Mouse (Mus musculus): ENCODE measurements around the gene Fahd1. TPM values are rescaled to one million over a fixed set of nuclear protein-coding genes. Genes with fewer than 3 reads are reported as not detected.

Fahd1 gene
- polyA plus RNA-seq, 1 experiment = 5.5 TPM

DNA sequence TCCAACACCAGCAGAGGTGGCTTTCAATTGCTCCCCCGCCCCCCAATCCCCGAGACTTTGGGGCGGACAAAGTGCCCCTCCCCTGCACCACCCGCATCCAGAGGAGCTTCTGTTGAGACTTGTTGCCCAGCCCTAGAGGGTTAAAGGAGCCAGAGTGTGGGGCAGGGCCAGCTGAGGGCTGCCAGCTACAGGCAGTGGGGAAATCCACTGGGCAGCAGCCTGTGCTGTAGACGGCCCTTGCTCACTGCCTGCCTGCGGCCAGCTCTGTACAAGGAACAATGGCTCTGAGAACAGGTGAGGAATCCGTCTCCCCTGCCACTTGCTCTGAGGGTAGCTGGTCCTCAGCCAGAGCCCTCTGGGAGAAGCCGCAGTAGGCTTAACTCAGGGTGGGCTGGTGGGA, 28.4 kb upstream of the Fahd1 start:
- no peaks in the 10 kb centered on the region for H3K79me3 ChIP-seq (ENCODE audit: low read depth)
- no peaks in the 10 kb centered on the region for H3K36me3 ChIP-seq (ENCODE audit: control insufficient read depth, insufficient read depth)
- TF ChIP-seq MAX (IDR thresholded peaks at IDR 0.05) = no peak
- TF ChIP-seq USF1 (IDR thresholded peaks at IDR 0.05; ENCODE audit: low read depth) = no peak
- no peak for TF ChIP-seq CTCF (IDR thresholded peaks at IDR 0.05; ENCODE audit: control insufficient read depth, insufficient read depth, insufficient read length)
- TF ChIP-seq CEBPB (IDR thresholded peaks at IDR 0.05; ENCODE audit: low read depth) = no peak
- no peak for TF ChIP-seq FOSL1 (IDR thresholded peaks at IDR 0.05; ENCODE audit: insufficient read depth, low read length, poor library complexity, severe bottlenecking)
- TF ChIP-seq MYOD1 (IDR thresholded peaks at IDR 0.05; ENCODE audit: control insufficient read depth, insufficient read length, low read depth) = no peak
- TF ChIP-seq MYOG (IDR thresholded peaks at IDR 0.05; ENCODE audit: control insufficient read depth, extremely low read depth, insufficient read length) = no peak
- H3K79me2 ChIP-seq (ENCODE audit: control insufficient read depth, insufficient read depth) = no peaks in the 10 kb centered on the region
- H3ac ChIP-seq (ENCODE audit: control insufficient read depth, insufficient read length, low read depth) = no peak overlapping the region
- H3K4me3 ChIP-seq (ENCODE audit: insufficient read depth, poor library complexity, severe bottlenecking) = no peak overlapping the region
- H3K27me3 ChIP-seq (ENCODE audit: control insufficient read depth, insufficient read depth, insufficient read length) = peaks cover 5% of the 10 kb centered on the region

DNA sequence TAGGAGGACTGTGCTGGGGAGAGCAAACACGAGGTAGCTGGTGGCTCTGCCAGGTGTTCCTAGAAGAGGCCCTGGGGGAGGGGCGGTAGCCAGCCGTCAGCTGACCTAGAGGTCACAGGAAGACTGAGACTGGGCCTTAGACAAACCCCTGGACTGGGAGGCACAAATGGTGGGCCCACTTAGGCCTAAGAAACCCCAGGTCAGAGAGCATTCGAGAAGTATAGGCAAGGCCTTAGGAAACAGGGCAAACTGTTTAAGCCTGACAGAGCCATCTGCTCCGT, 27.9 kb upstream of the Fahd1 start:
- no peaks in the 10 kb centered on the region for H3K79me3 ChIP-seq (ENCODE audit: low read depth)
- peaks cover 5% of the 10 kb centered on the region for H3K27me3 ChIP-seq (ENCODE audit: control insufficient read depth, insufficient read depth, insufficient read length)
- H3K79me2 ChIP-seq (ENCODE audit: control insufficient read depth, insufficient read depth) = no peaks in the 10 kb centered on the region
- H3K36me3 ChIP-seq (ENCODE audit: control insufficient read depth, insufficient read depth) = no peaks in the 10 kb centered on the region
- no peak overlapping the region for H3ac ChIP-seq (ENCODE audit: control insufficient read depth, insufficient read length, low read depth)
- H3K4me3 ChIP-seq (ENCODE audit: insufficient read depth, poor library complexity, severe bottlenecking) = no peak overlapping the region
- no peak for TF ChIP-seq USF1 (IDR thresholded peaks at IDR 0.05; ENCODE audit: low read depth)
- no peak for TF ChIP-seq MAX (IDR thresholded peaks at IDR 0.05)

DNA sequence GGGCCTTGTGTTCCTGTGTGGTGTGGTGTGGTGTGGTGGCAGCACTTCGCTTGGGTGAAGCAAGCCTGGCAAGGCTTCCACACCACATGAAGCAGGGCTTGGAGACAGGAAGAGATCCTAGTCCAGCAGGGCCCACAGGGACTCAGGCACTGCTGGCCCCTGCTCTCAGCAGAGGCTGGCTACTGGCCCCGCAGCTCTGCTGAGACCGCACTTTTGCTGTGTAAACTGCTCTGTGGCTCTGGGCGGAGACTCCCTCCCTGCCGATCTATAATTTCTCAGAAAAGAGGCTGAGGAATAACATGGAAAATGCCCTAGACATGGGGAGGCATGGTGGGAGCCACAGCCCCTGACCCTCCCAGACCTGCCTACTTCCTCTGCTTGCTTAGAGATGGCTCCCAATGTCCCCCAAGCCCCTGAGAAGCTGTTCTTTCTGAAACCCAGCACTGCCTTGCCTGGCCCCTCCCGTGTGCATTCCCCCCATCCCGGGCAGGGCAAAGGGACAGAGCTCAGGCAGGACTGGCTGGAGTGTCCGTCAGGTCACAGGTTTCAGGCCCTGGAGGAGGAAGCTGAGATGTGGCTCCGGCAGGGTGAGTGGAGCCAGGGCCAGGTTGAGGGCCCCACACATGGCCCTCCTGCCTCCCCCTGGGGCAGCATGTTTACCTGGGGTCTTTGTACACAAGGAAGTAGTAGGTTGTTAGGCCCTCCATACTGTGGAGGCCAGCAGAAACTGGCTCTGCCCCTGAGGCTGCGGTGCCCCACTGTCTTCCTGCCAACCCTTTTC, 27.4 kb upstream of the Fahd1 start:
- H3K4me3 ChIP-seq (ENCODE audit: insufficient read depth, poor library complexity, severe bottlenecking) = no peak overlapping the region

DNA sequence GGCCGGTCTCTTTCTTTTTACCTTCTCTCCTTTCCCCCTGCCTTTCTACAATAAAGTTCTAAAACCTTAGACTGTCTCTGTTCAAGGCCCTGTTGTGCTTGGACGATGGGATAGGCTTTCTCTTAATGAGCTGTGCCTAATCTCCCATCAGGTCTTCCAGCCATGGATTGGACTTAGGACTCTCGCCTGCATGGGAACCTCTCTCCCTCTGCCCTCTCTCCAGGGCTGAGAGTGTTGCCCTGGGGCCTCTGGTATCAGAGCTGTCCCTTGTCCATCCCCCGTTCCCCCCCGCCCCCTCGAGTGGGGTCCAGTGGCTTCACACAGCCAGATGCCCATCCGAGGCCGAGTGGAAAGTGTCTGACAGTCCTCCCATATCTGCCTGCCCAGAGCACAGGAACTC, 24.8 kb upstream of the Fahd1 start:
- Histone ChIP-seq H3K4me3 (ENCODE audit: insufficient read depth, poor library complexity, severe bottlenecking) (no peak overlapping the region), H3K79me2 (ENCODE audit: control insufficient read depth, insufficient read depth) (no peaks in the 10 kb centered on the region), H3K79me3 (ENCODE audit: low read depth) (no peaks in the 10 kb centered on the region), H3ac (ENCODE audit: control insufficient read depth, insufficient read length, low read depth) (no peak overlapping the region), H3K36me3 (ENCODE audit: control insufficient read depth, insufficient read depth) (no peaks in the 10 kb centered on the region), H3K27me3 (ENCODE audit: control insufficient read depth, insufficient read depth, insufficient read length) (peaks cover 5% of the 10 kb centered on the region)
- TF ChIP-seq CTCF (IDR thresholded peaks at IDR 0.05; ENCODE audit: control insufficient read depth, insufficient read depth, insufficient read length) (no peak), MYOG (IDR thresholded peaks at IDR 0.05; ENCODE audit: control insufficient read depth, extremely low read depth, insufficient read length) (no peak), USF1 (IDR thresholded peaks at IDR 0.05; ENCODE audit: low read depth) (no peak), MAX (IDR thresholded peaks at IDR 0.05) (no peak), MYOD1 (IDR thresholded peaks at IDR 0.05; ENCODE audit: control insufficient read depth, insufficient read length, low read depth) (no peak), CEBPB (IDR thresholded peaks at IDR 0.05; ENCODE audit: low read depth) (no peak), FOSL1 (IDR thresholded peaks at IDR 0.05; ENCODE audit: insufficient read depth, low read length, poor library complexity, severe bottlenecking) (no peak)

More for the DNA sequence above, 27.4 kb upstream of the Fahd1 start:
- TF ChIP-seq MAX (IDR thresholded peaks at IDR 0.05) (no peak), USF1 (IDR thresholded peaks at IDR 0.05; ENCODE audit: low read depth) (no peak), FOSL1 (IDR thresholded peaks at IDR 0.05; ENCODE audit: insufficient read depth, low read length, poor library complexity, severe bottlenecking) (no peak), CEBPB (IDR thresholded peaks at IDR 0.05; ENCODE audit: low read depth) (no peak), MYOG (IDR thresholded peaks at IDR 0.05; ENCODE audit: control insufficient read depth, extremely low read depth, insufficient read length) (no peak), CTCF (IDR thresholded peaks at IDR 0.05; ENCODE audit: control insufficient read depth, insufficient read depth, insufficient read length) (no peak), MYOD1 (IDR thresholded peaks at IDR 0.05; ENCODE audit: control insufficient read depth, insufficient read length, low read depth) (no peak)
- Histone ChIP-seq H3ac (ENCODE audit: control insufficient read depth, insufficient read length, low read depth) (no peak overlapping the region), H3K36me3 (ENCODE audit: control insufficient read depth, insufficient read depth) (no peaks in the 10 kb centered on the region), H3K79me2 (ENCODE audit: control insufficient read depth, insufficient read depth) (no peaks in the 10 kb centered on the region), H3K79me3 (ENCODE audit: low read depth) (no peaks in the 10 kb centered on the region), H3K27me3 (ENCODE audit: control insufficient read depth, insufficient read depth, insufficient read length) (peaks cover 5% of the 10 kb centered on the region)

DNA sequence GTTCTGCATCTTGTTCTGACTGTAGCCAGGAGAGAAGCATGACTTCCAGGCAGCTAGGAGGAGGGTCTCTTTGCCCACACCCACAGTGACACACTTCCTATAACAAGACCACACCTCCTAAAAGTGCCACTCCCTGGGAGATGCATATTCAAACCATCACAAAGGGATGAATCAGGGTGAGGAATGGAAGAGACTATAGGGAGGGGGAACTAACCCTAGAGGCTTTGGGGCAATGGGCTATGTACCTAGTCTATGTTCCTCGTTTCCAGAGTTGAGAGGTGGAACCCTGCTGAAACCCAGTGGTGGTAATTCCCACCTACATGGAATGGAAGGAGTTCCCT, 24.2 kb upstream of the Fahd1 start:
- Histone ChIP-seq H3K4me3 (ENCODE audit: insufficient read depth, poor library complexity, severe bottlenecking) (no peak overlapping the region), H3K79me2 (ENCODE audit: control insufficient read depth, insufficient read depth) (no peaks in the 10 kb centered on the region), H3K27me3 (ENCODE audit: control insufficient read depth, insufficient read depth, insufficient read length) (peaks cover 5% of the 10 kb centered on the region), H3K79me3 (ENCODE audit: low read depth) (no peaks in the 10 kb centered on the region), H3K36me3 (ENCODE audit: control insufficient read depth, insufficient read depth) (no peaks in the 10 kb centered on the region), H3ac (ENCODE audit: control insufficient read depth, insufficient read length, low read depth) (no peak overlapping the region)
- TF ChIP-seq MYOG (IDR thresholded peaks at IDR 0.05; ENCODE audit: control insufficient read depth, extremely low read depth, insufficient read length) (no peak), FOSL1 (IDR thresholded peaks at IDR 0.05; ENCODE audit: insufficient read depth, low read length, poor library complexity, severe bottlenecking) (no peak), MYOD1 (IDR thresholded peaks at IDR 0.05; ENCODE audit: control insufficient read depth, insufficient read length, low read depth) (no peak), USF1 (IDR thresholded peaks at IDR 0.05; ENCODE audit: low read depth) (no peak), CEBPB (IDR thresholded peaks at IDR 0.05; ENCODE audit: low read depth) (no peak), MAX (IDR thresholded peaks at IDR 0.05) (no peak), CTCF (IDR thresholded peaks at IDR 0.05; ENCODE audit: control insufficient read depth, insufficient read depth, insufficient read length) (no peak)
